Mouse (Mus musculus) left cerebral cortex, postnatal 4 days (tissue): ENCODE results near the gene Gpm6a. TPM values are rescaled to one million over a fixed set of nuclear protein-coding genes. Genes with fewer than 3 reads are reported as not detected.

Source experiments
- DNase-seq: peaks from one replicate; pipeline ENCODE4 v3.0.0-alpha.2; 2022
- intact Hi-C: fragments of 180-260 bp; cut with DNase I; formaldehyde crosslinking; loops from one replicate; pipeline ENCODE4 v1.15.1; 2025
- total RNA-seq, 2 experiments: library from RNA; stranded (reverse); gene quantifications; 2 replicates each; pipeline ENCODE4 v1.2.3; 2021

Gpm6a gene
- total RNA-seq, result 100 to 1,000 TPM; 877 to 914 TPM

DNA sequence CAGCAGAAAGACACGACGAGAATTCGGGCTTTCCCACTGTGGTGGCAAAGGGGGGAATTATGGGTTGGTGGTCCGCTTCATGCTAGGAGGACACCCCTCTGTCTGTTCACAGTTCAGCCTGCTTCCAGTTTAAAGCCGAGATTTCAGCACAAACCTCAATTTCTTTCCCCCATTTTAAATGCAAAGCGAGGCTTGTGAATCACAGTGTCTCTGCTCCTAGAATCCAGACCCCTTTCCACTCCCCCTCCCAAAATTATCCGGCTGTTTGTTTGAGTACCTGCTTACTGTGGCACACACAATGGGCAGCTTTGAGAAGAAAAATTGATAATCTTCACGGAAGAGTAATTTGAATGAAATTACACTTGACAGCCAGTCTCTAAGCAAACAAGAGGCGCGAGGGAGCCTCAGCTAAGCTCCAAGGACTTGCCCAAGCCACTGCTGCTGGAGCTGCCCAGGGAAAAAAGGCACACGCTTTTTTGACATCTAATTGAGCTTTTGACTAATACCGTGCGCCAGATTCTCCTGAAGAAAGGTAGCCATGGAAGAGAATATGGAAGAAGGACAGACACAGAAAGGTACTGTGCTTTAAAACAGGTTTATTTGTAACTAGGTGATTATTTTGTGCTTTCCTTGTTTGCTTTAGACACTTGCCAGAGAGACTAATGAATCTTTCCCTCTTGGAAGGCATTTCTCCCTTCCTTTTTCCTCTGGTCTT, at the start of gene Gpm6a:
Gene Gpm6a, plus strand, starts transcription at position 103 of the 715 bp plus-strand sequence.
- intact Hi-C loops, result loop anchor here (5.0 to 10.0 kb wide), 3 partner anchors 60 to 218 kb away; no protein-coding TSS in a partner anchor
- DNase-seq, result peak; percentile 77

DNA sequence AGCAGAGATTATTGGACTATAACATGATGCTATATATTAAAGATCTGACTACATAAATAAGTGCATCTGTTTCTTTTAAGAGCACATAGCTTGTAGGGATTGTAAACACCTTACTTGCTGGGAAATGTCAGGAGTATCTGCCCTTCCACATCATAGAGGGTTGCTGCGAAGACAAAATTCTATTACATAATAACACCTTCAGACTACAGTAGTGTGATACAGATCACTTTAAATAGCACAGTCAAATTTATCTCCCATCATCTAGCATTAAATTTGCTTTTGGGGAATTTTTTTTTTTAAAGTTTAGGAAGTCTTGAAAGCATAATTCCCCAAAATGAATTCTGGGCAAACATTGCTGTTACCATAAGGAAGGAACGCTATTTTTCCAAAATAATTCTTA, 41.8 kb upstream of the Gpm6a start:
- intact Hi-C loops, result no loop called here
- no peak for DNase-seq

DNA sequence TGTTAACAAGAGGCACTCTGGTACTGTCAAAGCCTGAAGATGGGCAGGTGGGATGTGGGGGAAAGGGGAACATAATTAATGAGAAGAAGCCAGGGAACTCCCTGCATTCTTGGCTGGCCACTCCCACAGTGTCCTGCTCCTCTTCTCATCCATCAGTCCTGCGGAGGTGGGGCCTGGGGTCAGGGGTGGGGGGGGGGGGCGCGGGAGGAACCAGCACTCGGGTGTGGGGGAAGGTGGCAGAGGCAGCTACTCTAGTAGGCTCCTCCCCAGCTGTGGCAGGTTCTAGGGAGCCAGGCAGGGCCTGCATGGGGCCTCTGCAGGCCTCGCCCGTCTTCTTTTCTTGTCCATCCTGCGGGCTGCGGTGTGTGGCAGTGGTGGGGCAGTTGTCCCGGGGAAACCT, 36.9 kb upstream of the Gpm6a start:
- intact Hi-C loops, result no loop called here
- DNase-seq, result no peak

DNA sequence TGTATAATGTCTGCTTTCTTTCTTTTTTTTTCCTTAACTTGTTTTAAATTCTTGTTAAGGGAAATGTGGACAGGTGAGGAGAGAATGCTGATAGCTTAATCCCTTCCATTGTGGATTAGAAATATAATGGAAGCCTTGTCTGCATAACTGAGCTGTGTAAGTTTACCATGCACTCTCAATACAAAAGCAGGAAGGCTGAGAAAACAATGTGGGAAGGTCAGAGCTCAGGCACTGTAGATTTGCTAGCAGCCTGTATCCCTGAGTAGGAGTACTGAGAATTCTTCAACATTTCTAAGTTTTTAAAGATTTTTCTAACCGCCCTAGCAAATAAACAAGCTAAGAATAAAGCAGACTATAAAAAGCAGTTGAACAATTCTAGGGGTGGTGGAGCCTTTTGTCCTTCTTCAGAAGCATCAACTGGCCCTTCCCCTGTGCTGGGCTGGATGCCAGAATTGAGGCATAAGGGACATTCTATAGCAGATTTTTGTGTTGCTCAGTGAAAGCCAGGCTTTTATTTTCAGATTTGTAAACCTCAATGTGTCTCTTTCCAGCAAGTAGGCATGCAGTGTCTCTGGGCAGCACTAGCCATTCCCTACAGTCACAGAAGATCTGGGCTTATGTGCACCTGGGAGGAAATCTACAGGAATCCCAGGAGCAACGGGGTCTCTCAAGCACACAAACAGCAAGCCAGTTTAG, 32.3 kb upstream of the Gpm6a start:
- intact Hi-C loops, result no loop called here
- peak; percentile 47 for DNase-seq

DNA sequence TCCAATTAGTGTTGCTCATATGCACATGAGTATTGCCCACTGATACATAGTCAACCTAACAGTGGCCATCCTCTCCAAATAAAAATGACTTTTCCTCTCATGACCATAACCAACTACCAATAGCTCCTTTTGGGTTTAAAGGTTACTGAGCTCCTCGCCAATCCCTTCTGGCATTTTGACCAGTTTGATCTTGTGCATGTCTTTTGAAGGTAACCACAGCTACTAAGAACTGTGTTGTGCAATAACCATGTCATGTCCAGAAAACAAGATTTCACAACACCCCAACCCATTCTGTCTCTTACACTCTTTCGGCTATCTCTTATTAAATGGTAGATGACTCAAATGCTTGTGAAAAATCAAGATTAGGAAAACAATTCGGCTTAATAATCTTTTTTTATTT, 29.7 kb upstream of the Gpm6a start:
- no peak for DNase-seq
- intact Hi-C loops, result no loop called here

DNA sequence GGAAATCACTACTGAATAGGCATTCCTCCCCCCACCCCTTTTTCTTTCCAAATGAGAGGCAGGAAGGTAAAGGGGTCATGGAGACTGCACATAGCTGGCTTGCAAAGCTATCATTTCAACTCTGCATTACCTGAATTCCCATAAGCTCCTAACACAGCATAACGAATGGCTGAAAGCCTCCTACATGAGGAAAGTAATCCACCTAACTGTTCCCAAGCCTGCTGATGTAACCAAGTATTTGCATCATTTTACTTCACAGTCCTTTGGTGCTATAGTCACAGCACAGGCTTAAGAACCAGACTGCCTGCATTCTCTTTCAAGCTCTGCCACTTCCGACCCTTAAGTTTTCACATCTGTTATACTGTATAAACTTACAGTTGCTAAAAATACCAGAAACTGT, 22.3 kb upstream of the Gpm6a start:
- intact Hi-C loops, result no loop called here
- DNase-seq, result no peak

DNA sequence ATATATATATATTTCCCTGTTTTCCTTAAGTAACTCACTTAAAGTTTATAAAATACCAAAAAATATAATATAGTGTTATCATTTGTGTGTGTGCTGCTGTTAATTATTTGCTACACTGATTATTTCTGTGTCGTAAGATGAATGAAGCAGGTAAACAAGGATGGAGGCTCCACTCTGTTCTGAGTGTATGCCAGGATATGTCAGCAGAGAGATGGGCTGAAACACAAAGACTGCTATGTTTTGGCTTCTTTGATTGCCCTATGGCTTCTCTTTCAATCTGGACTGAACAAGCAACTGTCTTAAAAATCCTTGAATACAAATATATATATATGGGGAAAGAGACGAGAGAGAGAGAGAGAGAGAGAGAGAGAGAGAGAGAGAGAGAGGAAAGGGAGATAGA, 1.3 kb upstream of the Gpm6a start:
- intact Hi-C loops, result loop anchor here (10.0 kb wide), 2 partner anchors 59 to 89 kb away; no protein-coding TSS in a partner anchor
- DNase-seq, result no peak

DNA sequence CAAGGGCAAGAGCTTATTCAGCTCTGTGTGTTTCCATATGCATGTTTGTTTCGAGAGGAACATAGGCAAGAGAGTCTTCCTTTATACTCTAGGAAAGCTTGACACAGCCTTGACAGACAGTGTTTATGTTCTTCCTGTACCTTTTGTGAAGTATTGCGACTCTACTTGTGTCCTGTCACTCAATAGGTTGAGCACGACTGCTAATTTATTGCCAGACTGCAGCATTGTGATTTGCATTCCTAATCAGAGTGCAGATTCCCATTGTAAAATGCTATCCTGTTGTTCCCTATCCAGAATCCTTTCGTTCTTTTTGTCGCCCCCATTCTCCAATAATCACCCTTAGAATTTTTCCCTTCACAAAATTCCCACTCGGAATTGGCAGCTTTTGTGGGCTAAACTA, 613 bp upstream of the Gpm6a start:
- intact Hi-C loops, result loop anchor here (10.0 kb wide), 2 partner anchors 59 to 89 kb away; no protein-coding TSS in a partner anchor
- DNase-seq, result no peak

DNA sequence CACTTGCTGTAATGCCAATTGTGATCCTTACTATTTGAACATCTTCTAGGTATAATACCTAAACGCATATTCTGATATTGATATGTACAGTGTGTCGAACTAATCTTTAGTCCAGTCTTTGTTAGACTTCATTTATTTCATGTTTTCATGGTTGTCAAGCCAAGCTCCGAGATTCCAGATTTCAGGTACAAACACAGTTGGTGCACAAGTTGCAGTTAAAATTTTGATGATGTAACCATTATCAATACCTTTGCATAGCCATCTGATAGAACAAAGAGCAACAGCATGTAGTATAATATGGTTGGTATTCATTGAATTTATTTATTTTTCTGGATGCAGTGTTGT, 785 bp downstream of the Gpm6a start:
- DNase-seq, result no peak
- intact Hi-C loops, result loop anchor here (5.0 to 10.0 kb wide), 3 partner anchors 61 to 218 kb away; no protein-coding TSS in a partner anchor

DNA sequence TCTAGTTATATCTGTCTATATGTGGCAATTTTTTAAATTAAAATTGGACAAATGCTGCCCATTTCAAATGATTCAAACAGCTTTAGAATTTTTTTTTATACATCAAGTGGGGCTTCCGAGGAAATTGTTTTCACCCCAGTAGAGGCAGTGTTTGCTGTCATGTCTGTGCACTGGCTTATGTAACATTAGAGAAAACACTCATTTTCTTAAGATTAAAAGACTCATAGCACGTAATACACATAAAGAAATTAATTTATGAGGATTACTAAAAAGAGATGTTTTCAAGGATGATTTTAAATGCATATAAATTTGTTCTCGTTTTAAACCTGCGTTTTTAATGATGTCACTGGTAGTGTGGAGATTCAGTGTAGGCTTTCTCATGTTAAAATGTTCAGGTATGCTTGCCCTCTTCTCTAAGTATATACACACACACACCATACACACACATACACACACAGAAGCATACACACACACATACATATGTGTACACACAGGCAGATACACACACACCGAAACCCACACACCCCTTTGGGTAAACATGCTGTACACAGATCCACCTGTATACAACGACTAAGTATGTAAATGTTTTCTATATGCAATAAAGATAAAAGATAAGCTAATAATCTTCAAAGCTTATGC, 1.4 kb downstream of the Gpm6a start:
- intact Hi-C loops, result loop anchor here (5.0 to 10.0 kb wide), 3 partner anchors 61 to 219 kb away; no protein-coding TSS in a partner anchor

DNA sequence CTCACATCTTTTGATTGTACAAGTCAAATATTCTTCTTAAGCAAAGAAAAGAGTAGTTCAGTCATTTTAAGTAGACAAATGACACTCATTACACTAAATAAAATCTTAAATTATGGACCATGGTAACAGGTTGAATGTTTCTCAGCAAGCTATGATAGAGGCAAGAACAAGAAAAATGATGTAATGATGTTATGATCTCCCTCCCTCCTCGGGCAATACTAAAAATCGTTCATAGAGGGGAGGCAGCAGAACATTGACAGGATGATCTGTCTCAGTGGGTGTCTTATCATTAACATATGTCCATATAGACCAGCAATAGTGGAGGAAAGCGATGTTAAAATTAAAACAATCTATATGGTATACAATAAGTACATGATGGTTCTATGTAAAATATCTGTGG, 2.1 kb downstream of the Gpm6a start:
- intact Hi-C loops, result loop anchor here (5.0 to 10.0 kb wide), 3 partner anchors 62 to 219 kb away; no protein-coding TSS in a partner anchor
- no peak for DNase-seq

More for the DNA sequence above, 1.4 kb downstream of the Gpm6a start:
- DNase-seq, result no peak

DNA sequence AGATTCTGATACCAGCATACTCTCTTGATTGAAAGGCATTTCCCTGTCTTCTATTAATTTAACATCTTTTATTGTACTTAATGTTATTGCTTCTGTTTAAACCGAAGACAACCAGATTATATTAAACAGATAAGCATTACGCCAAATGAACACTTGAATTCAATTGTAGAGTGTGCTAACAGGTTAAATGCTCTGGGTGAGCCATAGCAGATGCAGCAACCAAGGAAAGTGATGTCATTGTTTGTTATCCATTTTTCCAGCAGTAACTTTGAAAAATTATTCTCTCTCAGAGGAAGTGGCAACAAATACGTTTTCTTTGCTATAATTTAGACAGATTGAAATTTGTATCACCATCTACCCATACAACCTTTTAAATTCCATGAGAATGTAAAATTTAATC, 2.9 kb downstream of the Gpm6a start:
- no peak for DNase-seq
- intact Hi-C loops, result loop anchor here (5.0 to 10.0 kb wide), 3 partner anchors 63 to 220 kb away; no protein-coding TSS in a partner anchor

DNA sequence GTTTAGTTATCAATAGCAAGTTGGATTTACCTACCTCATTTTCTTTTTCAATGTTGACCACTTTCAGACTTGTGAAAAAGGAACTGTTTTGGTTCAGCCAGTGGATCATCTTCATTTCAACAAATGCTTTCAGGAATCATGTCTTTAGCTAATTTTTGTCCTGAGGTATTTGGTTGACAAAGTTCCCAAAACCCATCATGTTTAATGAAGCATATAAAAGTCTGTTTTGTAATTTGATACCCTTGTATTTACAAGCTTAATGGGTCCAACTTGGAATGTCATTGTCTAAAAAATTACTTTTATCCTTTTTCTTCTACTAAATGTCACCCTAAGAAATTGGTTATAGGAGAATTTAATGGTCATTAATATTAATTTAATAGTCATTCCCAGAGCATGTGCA, 6.9 kb downstream of the Gpm6a start:
- DNase-seq, result no peak
- intact Hi-C loops, result loop anchor here (5.0 kb wide), 1 partner anchor 66 kb away; no protein-coding TSS in a partner anchor

DNA sequence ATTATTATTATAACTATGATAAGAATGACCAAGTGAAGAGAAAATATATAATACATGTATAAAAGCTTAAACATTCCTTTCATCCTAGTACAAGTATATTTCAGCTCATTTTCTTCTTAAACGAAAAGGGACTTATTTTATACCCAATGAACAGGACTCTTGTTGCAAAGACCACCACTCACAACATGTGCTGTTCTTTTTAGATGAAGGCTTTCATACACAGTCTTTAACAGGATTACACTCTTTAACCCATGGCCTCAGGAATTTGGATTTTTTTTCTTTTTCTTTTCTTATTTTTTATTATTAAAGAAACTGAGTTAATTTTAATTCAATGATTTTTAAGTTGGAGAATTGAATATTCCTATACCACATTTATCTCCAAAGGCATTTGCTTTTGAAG, 20.4 kb downstream of the Gpm6a start:
- DNase-seq, result no peak
- intact Hi-C loops, result no loop called here

DNA sequence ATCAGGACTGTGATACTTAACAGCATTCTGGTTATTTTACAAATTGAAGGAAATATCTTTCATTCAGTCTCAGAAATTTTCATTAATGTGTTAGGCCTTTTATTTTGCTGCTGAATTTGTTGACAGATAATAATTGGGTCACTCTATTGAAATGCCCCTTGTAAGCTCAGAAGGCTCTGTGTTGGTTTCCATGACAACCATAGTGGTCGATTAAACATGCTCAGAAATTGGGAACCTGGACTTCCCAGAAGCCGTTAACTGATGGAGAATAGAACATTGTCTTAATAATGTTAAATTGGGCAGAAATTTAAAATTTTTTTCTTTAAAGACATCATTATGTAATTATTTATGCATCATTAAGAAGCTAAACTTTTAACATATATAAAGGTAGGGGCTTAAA, 20.9 kb downstream of the Gpm6a start:
- DNase-seq, result no peak
- intact Hi-C loops, result no loop called here

DNA sequence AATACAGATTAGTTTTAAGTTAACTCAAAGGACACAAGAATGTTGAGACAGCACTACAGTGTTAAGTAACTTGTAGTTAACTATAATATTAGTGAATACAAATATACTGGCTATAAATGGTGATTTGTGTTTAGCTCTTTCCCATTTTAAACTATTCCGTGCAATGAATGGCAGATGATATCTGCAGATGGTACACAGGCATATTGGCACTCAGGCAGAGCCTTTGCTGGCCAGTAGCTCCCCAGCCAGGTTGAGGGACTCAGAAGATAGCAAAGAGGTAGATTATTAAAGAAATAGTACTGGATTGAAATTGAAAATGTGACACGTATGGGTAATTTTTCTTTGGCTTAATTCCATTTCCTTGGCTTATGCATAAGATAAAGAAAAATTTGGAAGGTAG, 21.3 kb downstream of the Gpm6a start:
- DNase-seq, result peak; percentile 55
- intact Hi-C loops, result no loop called here

DNA sequence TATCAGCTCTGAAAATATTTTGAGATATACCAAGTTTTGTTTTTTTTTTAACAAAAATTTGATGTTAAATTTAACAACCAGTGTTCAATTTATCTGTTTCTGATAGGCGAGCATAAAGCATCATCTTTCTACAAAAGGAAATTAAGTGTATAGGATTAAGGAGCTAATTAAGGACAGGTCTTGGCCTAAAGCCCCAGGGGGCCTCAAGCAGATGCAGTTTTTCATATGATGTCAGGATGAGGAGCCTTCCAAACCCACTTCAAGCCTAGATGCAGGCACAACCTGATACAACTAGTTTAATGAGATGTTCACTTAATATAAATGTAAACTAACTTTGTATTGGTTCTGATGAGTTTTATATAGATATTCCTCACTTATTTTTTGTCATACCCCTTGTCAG, 22.0 kb downstream of the Gpm6a start:
- intact Hi-C loops, result no loop called here
- peak; percentile 31 for DNase-seq

DNA sequence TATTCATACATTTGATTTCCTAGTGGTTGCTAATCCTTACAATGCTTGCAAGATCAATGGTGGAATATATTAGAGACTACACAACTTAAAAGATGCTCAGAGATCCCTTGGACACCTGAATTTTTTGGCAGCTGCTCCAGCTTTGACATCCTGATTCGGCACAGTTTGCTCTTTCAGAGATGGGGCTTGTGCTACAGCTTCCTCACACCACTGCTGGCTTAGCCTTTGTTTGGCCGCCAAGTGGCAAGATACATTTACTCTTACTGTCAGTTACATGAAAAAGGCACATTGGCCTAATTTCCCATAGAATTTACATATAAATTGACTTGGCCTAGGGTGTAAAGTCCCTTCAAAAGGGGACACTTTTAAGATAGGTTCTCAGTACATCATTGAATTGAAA, 32.1 kb downstream of the Gpm6a start:
- intact Hi-C loops, result no loop called here
- peak; percentile 47 for DNase-seq

DNA sequence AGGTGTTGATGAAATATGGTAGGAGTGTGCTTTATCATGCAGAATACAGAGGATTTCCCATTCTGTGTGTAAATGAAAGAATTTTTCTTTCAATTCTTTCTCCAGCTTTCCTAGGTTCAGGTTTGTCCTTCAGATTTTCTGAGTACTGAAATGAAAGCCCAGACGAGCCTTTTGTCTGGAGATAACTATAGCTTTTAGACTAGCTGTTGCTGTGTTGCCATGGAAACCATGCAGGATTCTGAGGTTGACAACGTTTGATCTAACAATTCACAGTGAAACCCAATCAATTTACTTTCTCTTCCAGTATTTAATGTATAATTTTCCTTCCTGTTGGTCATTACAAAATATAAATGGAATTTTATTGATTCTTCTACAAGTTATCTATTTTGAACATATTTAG, 34.5 kb downstream of the Gpm6a start:
- DNase-seq, result no peak
- intact Hi-C loops, result no loop called here

DNA sequence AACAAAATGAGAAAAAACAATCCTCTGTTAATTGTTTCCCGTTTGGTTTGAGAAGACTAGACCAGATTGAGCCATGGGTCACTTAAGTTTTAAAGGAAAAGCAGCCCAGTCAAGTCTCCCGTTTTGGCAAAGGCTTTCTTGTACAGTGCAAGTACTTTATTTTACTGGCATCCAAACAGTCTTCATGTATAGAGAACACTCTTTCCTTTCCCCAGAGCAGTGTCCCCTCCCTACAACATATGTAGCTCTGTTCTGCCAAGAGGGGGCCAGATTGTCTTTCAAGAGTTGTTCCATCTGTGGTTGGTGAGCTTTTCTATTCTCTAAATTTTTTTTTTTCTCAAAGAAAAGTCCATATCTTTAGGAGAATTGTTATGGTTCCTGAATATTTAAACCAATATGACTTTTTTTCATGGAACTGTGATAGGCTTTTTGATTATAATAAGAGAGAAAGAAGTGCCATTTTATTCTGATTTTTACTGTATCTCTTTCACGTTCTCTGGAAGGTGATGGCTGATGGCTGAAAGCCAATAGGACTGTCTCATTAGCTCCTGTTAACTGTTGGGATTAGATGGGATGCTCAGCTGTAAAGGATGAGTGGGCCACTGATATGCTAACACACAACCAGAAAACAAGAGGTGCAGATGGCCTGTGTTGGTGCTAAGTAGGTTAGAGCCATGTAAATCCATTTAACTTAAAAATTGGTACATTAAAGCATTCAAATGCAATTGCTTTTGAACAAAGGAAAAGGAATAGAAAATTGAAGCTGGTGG, 37.4 kb downstream of the Gpm6a start:
- intact Hi-C loops, result no loop called here
- DNase-seq, result peak; percentile 69

DNA sequence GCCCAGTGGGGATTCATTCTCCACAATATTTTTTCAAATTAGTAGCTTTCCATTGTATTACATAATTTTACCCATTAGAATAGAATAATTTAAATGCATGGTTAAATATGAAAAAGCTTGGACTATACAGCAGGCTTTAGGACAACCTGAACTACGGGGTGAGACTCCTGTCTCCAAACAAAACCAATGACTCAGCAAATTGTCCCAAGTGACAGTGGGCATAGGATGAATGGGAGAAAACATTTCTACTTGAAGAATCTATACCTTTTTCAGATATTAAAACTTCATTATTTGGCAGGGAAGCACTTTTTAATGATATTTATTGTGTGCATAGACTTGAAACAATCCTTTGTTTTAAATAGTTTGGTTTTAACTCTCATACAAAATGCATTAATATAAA, 41.0 kb downstream of the Gpm6a start:
- intact Hi-C loops, result no loop called here
- DNase-seq, result no peak
